Mouse (Mus musculus) c-Kit-positive CD71-negative TER-119-negative erythroid progenitor cells, embryonic 14.5 days (primary cell): ENCODE results near the gene Atp5e.

ENCODE experiments used
- DNase-seq: peaks from one replicate; pipeline ENCODE4 v3.0.0-alpha.2; 2013; ENCODE audit warnings: low read depth

Gene Atp5e

GRCm38 (mm10) chr2:174415001-174415730, 48.7 kb downstream of the Atp5e start:
- DNase-seq: no peak

DNA sequence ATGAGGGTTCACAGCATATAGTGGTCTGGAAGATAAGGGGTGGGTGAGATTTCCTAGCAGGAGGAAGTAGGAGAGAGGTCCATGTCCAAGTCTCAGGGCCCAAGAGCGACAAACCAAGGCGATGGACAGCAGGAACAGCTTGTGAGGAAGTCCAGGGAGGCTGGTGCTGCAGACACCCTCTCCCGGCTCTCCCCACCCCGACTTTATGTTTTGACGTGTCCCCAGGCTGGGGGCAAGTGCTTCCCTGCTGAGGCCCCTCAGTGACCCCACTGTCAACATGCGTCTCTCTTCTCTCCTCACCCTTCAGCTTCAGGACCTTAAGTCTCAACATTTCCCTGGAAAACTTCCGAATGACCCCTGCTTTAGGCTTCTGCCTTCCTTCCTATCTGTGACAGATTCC, 50.8 kb downstream of the Atp5e start:
- DNase-seq: no peak
